Mouse (Mus musculus): ENCODE measurements around the gene D5Ertd579e. TPM values are rescaled to one million over a fixed set of nuclear protein-coding genes. Genes with fewer than 3 reads are reported as not detected.

Gene D5Ertd579e
- polyA plus RNA-seq, 1 experiment from 2014 or later: 20.3 TPM

DNA sequence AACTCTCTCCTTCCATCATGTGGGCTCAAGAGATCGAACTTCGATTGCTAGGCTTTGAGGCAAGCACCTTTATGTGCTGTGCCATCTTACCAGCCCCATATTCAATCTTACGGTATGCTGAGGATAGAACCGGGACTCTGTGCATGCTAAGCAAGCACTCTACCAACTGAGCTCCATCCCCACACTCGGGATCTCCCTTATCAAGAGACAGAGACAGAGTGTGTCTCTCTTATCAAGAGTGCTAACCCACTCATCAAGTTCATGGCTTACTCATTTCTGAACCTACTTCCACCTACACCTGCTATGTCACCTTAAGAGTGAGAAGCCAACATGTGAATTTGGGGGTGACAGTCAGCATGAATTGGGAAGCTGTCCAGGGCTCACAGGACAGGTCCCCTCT, 24.4 kb upstream of the D5Ertd579e start:
- Histone ChIP-seq H3K4me3 (no peak overlapping the region), H3K9me3 (no peaks in the 10 kb centered on the region), H3K4me1 (peaks cover 66% of the 10 kb centered on the region), H3K27ac (replicated peaks) (peak overlapping the region; percentile 77), H3K4me2 (0 out of 2 replicates have a peak overlapping the region, but pooled peaks have one; percentile 27), H3K27me3 (replicated peaks) (no peaks in the 10 kb centered on the region), H3K36me3 (no peaks in the 10 kb centered on the region), H3K9ac (no peak overlapping the region)
- ATAC-seq (ENCODE audit: extremely low read depth, insufficient number of reproducible peaks, low FRiP score, low TSS enrichment): no peak
- WGBS: 78% methylated on average over 5 of the region's 5 CpGs

DNA sequence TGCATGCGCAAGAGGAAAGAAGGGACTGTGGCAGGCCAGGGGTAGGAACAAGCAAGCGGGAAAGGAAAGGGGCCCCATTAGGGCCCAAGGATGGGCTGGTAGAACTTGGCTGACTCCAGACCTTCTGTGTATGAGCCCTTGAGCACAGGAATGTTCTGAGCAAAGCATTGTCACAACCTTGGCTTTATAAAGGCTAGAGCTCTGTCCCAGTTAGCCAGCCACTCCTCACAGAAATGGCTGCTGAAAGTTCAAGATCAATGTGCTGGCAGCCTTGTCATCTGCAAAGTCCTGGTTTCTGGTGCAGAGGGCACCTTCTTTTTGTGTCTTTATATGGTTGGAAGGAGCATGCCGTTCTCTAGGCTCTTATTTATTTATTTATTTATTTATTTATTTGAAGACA, 23.8 kb upstream of the D5Ertd579e start:
- H3K9ac ChIP-seq: no peak overlapping the region
- 92% methylated on average over 3 of the region's 3 CpGs for WGBS
- no peaks in the 10 kb centered on the region for H3K9me3 ChIP-seq
- peaks cover 73% of the 10 kb centered on the region for H3K4me1 ChIP-seq
- no peak overlapping the region for H3K27ac ChIP-seq (replicated peaks)
- no peak for ATAC-seq (ENCODE audit: extremely low read depth, insufficient number of reproducible peaks, low FRiP score, low TSS enrichment)
- H3K4me3 ChIP-seq: no peak overlapping the region
- H3K4me2 ChIP-seq: no peak overlapping the region
- H3K36me3 ChIP-seq: no peaks in the 10 kb centered on the region
- H3K27me3 ChIP-seq (replicated peaks): no peaks in the 10 kb centered on the region

- WGBS: 80% methylated on average over 5 of the region's 5 CpGs
- Histone ChIP-seq H3K27me3 (replicated peaks) (no peaks in the 10 kb centered on the region), H3K9ac (no peak overlapping the region), H3K27ac (replicated peaks) (no peak overlapping the region), H3K4me1 (peaks cover 74% of the 10 kb centered on the region), H3K4me3 (no peak overlapping the region), H3K9me3 (no peaks in the 10 kb centered on the region), H3K4me2 (no peak overlapping the region), H3K36me3 (no peaks in the 10 kb centered on the region)
- ATAC-seq (ENCODE audit: extremely low read depth, insufficient number of reproducible peaks, low FRiP score, low TSS enrichment): no peak
Observed at GRCm38 (mm10) chr5:36719135-36719534, 23.3 kb upstream of the D5Ertd579e start.

- Histone ChIP-seq H3K4me2 (no peak overlapping the region), H3K4me1 (peaks cover 85% of the 10 kb centered on the region), H3K27ac (replicated peaks) (no peak overlapping the region), H3K27me3 (replicated peaks) (no peaks in the 10 kb centered on the region), H3K9ac (no peak overlapping the region), H3K9me3 (no peaks in the 10 kb centered on the region), H3K4me3 (no peak overlapping the region), H3K36me3 (no peaks in the 10 kb centered on the region)
- no peak for ATAC-seq (ENCODE audit: extremely low read depth, insufficient number of reproducible peaks, low FRiP score, low TSS enrichment)
- 69% methylated on average over 3 of the region's 3 CpGs for WGBS
Observed at GRCm38 (mm10) chr5:36717889-36718288, 22.1 kb upstream of the D5Ertd579e start.

DNA sequence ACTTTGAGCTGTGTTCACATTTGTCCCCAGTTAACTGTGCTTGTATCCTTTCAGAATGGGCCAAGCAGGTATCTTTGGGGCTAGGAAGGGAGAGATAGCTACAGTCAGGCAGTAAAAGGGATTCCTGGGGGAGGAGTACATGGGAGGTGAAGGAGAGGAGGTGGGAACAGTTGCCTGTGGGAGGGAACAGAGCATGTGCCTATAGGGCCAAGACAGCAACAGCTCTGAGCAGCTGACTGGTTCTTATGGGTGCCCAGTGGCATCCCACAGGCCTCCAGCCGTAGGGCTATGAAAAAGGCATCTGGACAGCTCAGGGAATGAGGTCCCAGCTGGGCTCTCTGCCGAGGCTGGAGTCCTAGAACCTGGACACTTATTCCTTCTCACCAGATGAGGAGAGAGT, 21.0 kb upstream of the D5Ertd579e start:
- Histone ChIP-seq H3K36me3 (no peaks in the 10 kb centered on the region), H3K9me3 (no peaks in the 10 kb centered on the region), H3K4me3 (no peak overlapping the region), H3K4me1 (peaks cover 87% of the 10 kb centered on the region), H3K9ac (no peak overlapping the region), H3K27me3 (replicated peaks) (no peaks in the 10 kb centered on the region), H3K27ac (replicated peaks) (peak overlapping the region; percentile 3; the same call in 1 of the 2 replicates), H3K4me2 (no peak overlapping the region)
- 65% methylated on average over 2 of the region's 2 CpGs for WGBS
- ATAC-seq (ENCODE audit: extremely low read depth, insufficient number of reproducible peaks, low FRiP score, low TSS enrichment): no peak

DNA sequence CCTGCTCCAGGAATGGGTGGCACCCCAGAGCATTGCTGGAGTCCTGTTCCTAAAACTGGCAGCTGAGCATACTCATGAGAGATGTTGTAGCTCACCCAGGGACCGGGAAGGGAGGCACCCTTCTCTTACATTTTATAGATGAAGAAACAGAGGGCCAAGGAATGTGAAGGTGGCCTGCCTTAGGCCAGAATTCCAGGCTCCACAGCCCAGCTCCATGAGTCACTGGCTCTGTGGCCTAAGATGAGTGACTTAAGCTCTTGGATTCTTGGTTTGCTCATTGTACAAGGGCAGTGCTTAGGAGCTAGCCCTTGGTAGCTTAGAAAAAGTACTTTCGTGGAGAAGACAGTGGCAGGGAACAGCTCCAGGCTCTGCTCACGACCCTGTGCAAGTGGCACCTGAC, 19.0 kb upstream of the D5Ertd579e start:
- WGBS: 62% methylated on average over 3 of the region's 3 CpGs

GRCm38 (mm10) chr5:36713693-36714092, 17.9 kb upstream of the D5Ertd579e start:
- peaks cover 70% of the 10 kb centered on the region for H3K4me1 ChIP-seq
- no peak for ATAC-seq (ENCODE audit: extremely low read depth, insufficient number of reproducible peaks, low FRiP score, low TSS enrichment)
- no peaks in the 10 kb centered on the region for H3K27me3 ChIP-seq (replicated peaks)
- peak overlapping the region; percentile 65 for H3K4me2 ChIP-seq
- no peaks in the 10 kb centered on the region for H3K9me3 ChIP-seq
- no peak overlapping the region for H3K4me3 ChIP-seq
- peak overlapping the region; percentile 98 for H3K27ac ChIP-seq (replicated peaks)
- 73% methylated on average over 6 of the region's 6 CpGs for WGBS
- no peaks in the 10 kb centered on the region for H3K36me3 ChIP-seq
- peak overlapping the region; percentile 74 for H3K9ac ChIP-seq

More for the DNA sequence above, 19.0 kb upstream of the D5Ertd579e start:
- Histone ChIP-seq H3K4me3 (no peak overlapping the region), H3K4me2 (no peak overlapping the region), H3K4me1 (peaks cover 77% of the 10 kb centered on the region), H3K27me3 (replicated peaks) (no peaks in the 10 kb centered on the region), H3K27ac (replicated peaks) (peak overlapping the region; percentile 98), H3K36me3 (no peaks in the 10 kb centered on the region), H3K9ac (peak overlapping the region; percentile 21; the same call in 1 of the 2 replicates), H3K9me3 (no peaks in the 10 kb centered on the region)
- ATAC-seq (ENCODE audit: extremely low read depth, insufficient number of reproducible peaks, low FRiP score, low TSS enrichment): no peak

- WGBS: 5% methylated on average over 31 of the region's 31 CpGs
- Histone ChIP-seq H3K27me3 (replicated peaks) (no peaks in the 10 kb centered on the region), H3K9ac (peak overlapping the region; percentile 74), H3K4me3 (peak overlapping the region; percentile 45), H3K27ac (replicated peaks) (peak overlapping the region; percentile 98), H3K4me2 (peak overlapping the region; percentile 65), H3K36me3 (no peaks in the 10 kb centered on the region), H3K4me1 (peaks cover 66% of the 10 kb centered on the region), H3K9me3 (no peaks in the 10 kb centered on the region)
- peak; percentile 94 for ATAC-seq (ENCODE audit: extremely low read depth, insufficient number of reproducible peaks, low FRiP score, low TSS enrichment)
Observed at GRCm38 (mm10) chr5:36712553-36713534, 17.0 kb upstream of the D5Ertd579e start.

DNA sequence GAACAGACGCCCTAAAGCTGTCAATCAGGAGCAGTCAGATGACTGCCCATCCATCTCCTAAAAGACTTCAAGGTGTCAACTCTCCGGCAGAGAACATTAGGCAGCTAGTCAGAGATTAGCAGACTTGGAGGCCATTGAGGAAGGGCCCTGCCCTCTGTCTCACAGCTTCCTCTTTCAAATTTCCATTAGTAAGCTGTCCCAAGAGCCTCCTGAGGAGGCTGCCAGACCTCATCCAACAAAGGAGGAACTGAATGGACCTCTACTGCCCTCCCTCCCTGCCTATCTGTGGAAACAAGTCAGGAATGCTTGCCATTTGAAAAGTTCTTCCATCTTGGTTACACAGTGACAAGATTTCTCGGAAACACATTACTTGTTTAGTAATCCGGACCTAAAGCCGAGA, 16.0 kb upstream of the D5Ertd579e start:
- H3K9me3 ChIP-seq: no peaks in the 10 kb centered on the region
- H3K27ac ChIP-seq (replicated peaks): peak overlapping the region; percentile 98
- H3K4me3 ChIP-seq: 0 out of 2 replicates have a peak overlapping the region, but pooled peaks have one; percentile 45
- H3K4me2 ChIP-seq: peak overlapping the region; percentile 65
- no peak for ATAC-seq (ENCODE audit: extremely low read depth, insufficient number of reproducible peaks, low FRiP score, low TSS enrichment)
- 54% methylated on average over 5 of the region's 5 CpGs for WGBS
- 0 out of 2 replicates have a peak overlapping the region, but pooled peaks have one; percentile 74 for H3K9ac ChIP-seq
- H3K36me3 ChIP-seq: no peaks in the 10 kb centered on the region
- peaks cover 58% of the 10 kb centered on the region for H3K4me1 ChIP-seq
- H3K27me3 ChIP-seq (replicated peaks): no peaks in the 10 kb centered on the region

DNA sequence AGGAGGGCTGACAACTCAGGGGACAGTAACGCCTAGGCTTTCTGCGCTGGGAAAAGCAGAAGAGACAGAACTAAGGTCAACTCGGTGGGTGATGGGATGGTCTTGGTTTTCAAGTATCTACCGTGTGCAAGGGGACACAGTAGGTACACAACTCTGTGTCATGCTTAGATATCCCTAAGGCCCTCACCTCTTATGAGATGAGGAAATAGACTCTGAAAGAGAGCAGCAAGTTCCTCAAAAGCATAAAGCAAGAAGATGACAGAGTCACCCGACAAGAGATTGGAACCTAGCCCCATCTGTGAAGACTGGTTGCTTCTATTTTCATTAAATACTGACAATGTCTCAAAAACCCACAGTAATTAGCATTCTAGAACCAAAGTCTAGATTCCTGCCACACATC, 10.0 kb upstream of the D5Ertd579e start:
- ATAC-seq (ENCODE audit: extremely low read depth, insufficient number of reproducible peaks, low FRiP score, low TSS enrichment): no peak
- Histone ChIP-seq H3K9ac (no peak overlapping the region), H3K4me3 (no peak overlapping the region), H3K27me3 (replicated peaks) (no peaks in the 10 kb centered on the region), H3K9me3 (no peaks in the 10 kb centered on the region), H3K4me2 (no peak overlapping the region), H3K36me3 (no peaks in the 10 kb centered on the region), H3K27ac (replicated peaks) (no peak overlapping the region), H3K4me1 (peaks cover 14% of the 10 kb centered on the region)
- 82% methylated on average over 5 of the region's 5 CpGs for WGBS

DNA sequence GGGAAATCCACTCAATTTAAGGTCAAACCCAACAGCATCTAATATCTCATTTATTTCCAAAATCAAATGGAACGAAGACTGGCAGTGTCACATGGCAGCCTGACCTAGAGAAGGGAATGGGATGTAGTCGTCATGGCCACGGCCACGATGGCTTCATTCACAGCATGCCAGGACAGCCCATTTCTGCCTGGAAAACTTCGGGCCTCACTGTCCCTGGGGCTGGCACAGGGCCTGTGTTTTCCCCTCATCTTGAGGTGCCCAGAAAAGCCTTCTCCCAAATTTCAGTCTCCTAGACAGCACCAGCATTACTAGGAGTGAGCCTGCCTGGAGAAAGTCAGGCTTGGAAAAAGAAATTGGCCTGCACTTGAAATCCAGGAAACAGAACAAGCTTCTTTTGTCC, 9.6 kb upstream of the D5Ertd579e start:
- WGBS: 84% methylated on average over 5 of the region's 5 CpGs
- H3K27ac ChIP-seq (replicated peaks): no peak overlapping the region
- H3K4me1 ChIP-seq: peaks cover 18% of the 10 kb centered on the region
- no peak overlapping the region for H3K4me2 ChIP-seq
- no peak overlapping the region for H3K4me3 ChIP-seq
- H3K9ac ChIP-seq: no peak overlapping the region
- no peaks in the 10 kb centered on the region for H3K9me3 ChIP-seq
- no peaks in the 10 kb centered on the region for H3K36me3 ChIP-seq
- no peak for ATAC-seq (ENCODE audit: extremely low read depth, insufficient number of reproducible peaks, low FRiP score, low TSS enrichment)
- H3K27me3 ChIP-seq (replicated peaks): no peaks in the 10 kb centered on the region

Measured in heart, embryonic 13.5 days (tissue).